Mouse (Mus musculus) ES-Bruce4 (cell line): ENCODE measurements around the gene Eml2. TPM values are rescaled to one million over a fixed set of nuclear protein-coding genes. Genes with fewer than 3 reads are reported as not detected.
"Not testable (repeated sequence)": the region's sequence is repeated elsewhere in the genome, so short reads cannot be mapped to it uniquely, and the experiment has no call there.

Source experiments
- H3K27ac ChIP-seq: 2 replicates; pipeline ENCODE4 v1.5.1; 2012; ENCODE audit warnings: low read length, inconsistent platforms; ENCODE audit not compliant: insufficient read depth
- H3K27me3 ChIP-seq: 2 replicates; pipeline ENCODE4 v1.6.1; 2012; ENCODE audit warnings: mild to moderate bottlenecking, low read length, inconsistent platforms; ENCODE audit not compliant: control insufficient read depth, poor library complexity, insufficient read depth, severe bottlenecking
- H3K36me3 ChIP-seq: 2 replicates; pipeline ENCODE4 v1.6.1; 2012; ENCODE audit warnings: inconsistent platforms, mild to moderate bottlenecking, low read length, moderate library complexity; ENCODE audit not compliant: control insufficient read depth, poor library complexity, insufficient read depth, severe bottlenecking
- H3K4me1 ChIP-seq: one replicate; pipeline ENCODE4 v1.8.1; 2011; ENCODE audit warnings: low read length; ENCODE audit not compliant: control insufficient read depth, insufficient read depth
- H3K4me3 ChIP-seq: 2 replicates; pipeline ENCODE4 v1.5.1; 2011; ENCODE audit warnings: low read depth, mild to moderate bottlenecking, low read length
- H3K9ac ChIP-seq: 2 replicates; pipeline ENCODE4 v1.6.1; 2012; ENCODE audit warnings: low read depth, mild to moderate bottlenecking, inconsistent platforms; ENCODE audit not compliant: poor library complexity, severe bottlenecking
- H3K9me3 ChIP-seq: replicated peaks from 2 replicates; pipeline ENCODE4 v1.6.1; 2012; ENCODE audit warnings: mild to moderate bottlenecking, low read length, inconsistent platforms; ENCODE audit not compliant: control insufficient read depth, poor library complexity, insufficient read depth, severe bottlenecking
- CTCF ChIP-seq: IDR thresholded peaks from one replicate; pipeline ENCODE4 v1.8.1; 2011; ENCODE audit warnings: low read depth, low read length
- EP300 ChIP-seq: IDR thresholded peaks from 2 replicates; pipeline ENCODE4 v1.6.1; 2011; ENCODE audit warnings: low read depth, low read length; ENCODE audit not compliant: insufficient read depth
- POLR2A ChIP-seq: IDR thresholded peaks from one replicate; pipeline ENCODE4 v1.8.1; 2011; ENCODE audit warnings: low read length; ENCODE audit not compliant: insufficient read depth
- polyA plus RNA-seq: library from polyadenylated mRNA; stranded (reverse); fragments of >200 nt; gene quantifications from 2 replicates; pipeline ENCODE4 v1.2.4, GENCODE M21; 2011; ENCODE audit warnings: low read depth; ENCODE audit not compliant: missing spikeins, insufficient read depth, insufficient read length

The Eml2 gene
- polyA plus RNA-seq, 1 experiment = 64.4 TPM

DNA sequence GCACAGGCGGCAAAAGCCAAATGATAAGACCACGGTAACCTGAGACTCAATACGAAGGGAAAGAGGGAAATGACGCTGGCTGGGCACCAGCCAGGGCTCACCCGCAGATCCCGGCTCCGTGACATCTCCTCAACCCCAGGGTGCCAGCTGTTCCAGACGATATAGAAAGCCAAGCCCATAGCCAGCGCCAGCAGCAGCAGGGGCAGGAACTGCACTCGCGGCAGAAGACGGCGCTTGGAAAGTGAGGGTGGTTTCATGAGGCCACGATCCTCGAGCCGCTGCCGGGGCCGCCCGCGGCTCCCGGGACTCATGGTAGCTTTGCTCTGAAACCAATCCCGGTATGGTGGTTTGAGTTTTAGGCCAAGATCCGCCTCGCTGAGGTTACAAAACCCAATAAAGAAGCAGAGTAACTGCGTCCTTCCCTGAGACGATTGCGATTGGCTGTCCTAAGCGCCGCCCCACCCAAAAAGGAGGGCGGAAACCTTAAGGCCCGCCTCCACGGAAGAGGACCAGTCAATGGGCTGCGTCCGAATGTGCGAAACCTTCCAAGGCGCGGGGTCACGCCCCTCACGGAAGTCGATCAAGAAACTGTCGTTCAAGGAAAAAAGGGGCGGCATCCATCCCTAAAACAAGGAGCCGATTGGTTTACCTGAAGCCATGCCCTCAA is 27.2 kb upstream of the Eml2 start, which contains the start of gene Qpctl:
Qpctl (minus strand) TSS at position 417 of the 667 bp plus-strand sequence.
- Histone ChIP-seq H3K4me3 (peak within 1 kb of the TSS; percentile 95), H3K9ac (peak within 1 kb of the TSS; percentile 92), H3K9me3 (no peaks in the 10 kb centered on the region), H3K36me3 (peaks cover 12% of the 10 kb centered on the region), H3K27ac (peak within 1 kb of the TSS; percentile 17; the same call in 1 of the 2 replicates), H3K4me1 (peaks cover 2% of the 10 kb centered on the region), H3K27me3 (no peaks in the 10 kb centered on the region)
- TF ChIP-seq POLR2A = no peak
- no peak for TF ChIP-seq EP300
- no peak for TF ChIP-seq CTCF

GRCm38 (mm10) chr7:19149626-19150025 is 26.6 kb upstream of the Eml2 start, which contains the start of gene Snrpd2:
TSS of gene Snrpd2 (plus strand) at chr7:19149722.
- Histone ChIP-seq H3K27me3 (no peaks in the 10 kb centered on the region), H3K9ac (peak within 1 kb of the TSS; percentile 92), H3K4me3 (peak within 1 kb of the TSS; percentile 95), H3K27ac (peak within 1 kb of the TSS; percentile 17; the same call in 1 of the 2 replicates), H3K36me3 (peaks cover 12% of the 10 kb centered on the region), H3K4me1 (peaks cover 2% of the 10 kb centered on the region), H3K9me3 (no peaks in the 10 kb centered on the region)
- no peak for TF ChIP-seq CTCF
- TF ChIP-seq EP300 = 0 out of 2 replicates have a peak, but pooled peaks have one; percentile 23
- TF ChIP-seq POLR2A = peak; percentile 83

DNA sequence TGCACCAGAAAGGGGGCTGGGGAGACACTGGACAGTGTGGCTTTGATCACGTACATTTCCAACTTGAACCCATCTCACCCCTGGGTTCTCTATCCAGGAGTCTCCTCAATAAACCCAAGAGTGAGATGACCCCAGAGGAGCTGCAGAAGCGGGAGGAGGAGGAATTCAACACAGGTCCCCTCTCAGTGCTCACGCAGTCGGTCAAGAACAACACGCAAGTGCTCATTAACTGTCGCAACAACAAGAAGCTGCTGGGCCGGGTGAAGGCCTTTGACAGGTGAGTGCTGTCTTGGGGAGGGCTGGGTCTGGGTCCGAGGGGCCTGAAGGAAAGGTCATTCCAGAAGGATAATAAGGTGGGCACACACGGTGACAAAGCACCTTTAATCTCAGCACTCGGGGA is 25.1 kb upstream of the Eml2 start:
- H3K36me3 ChIP-seq = peaks cover 12% of the 10 kb centered on the region
- not testable (repeated sequence) for H3K4me1 ChIP-seq, H3K9me3 ChIP-seq, H3K4me3 ChIP-seq, H3K27ac ChIP-seq, H3K27me3 ChIP-seq, H3K9ac ChIP-seq

- no peaks in the 10 kb centered on the region for H3K9me3 ChIP-seq
- no peak overlapping the region for H3K27ac ChIP-seq
- H3K4me1 ChIP-seq = peaks cover 2% of the 10 kb centered on the region
- no peak for TF ChIP-seq POLR2A
- no peak for TF ChIP-seq EP300
- TF ChIP-seq CTCF = no peak
- no peaks in the 10 kb centered on the region for H3K27me3 ChIP-seq
- H3K36me3 ChIP-seq = peaks cover 12% of the 10 kb centered on the region
- H3K9ac ChIP-seq = no peak overlapping the region
- H3K4me3 ChIP-seq = no peak overlapping the region
These were observed 21.4 kb upstream of the Eml2 start for GRCm38 (mm10) chr7:19154796-19155195.

GRCm38 (mm10) chr7:19155825-19156475 is 20.3 kb upstream of the Eml2 start:
- Histone ChIP-seq H3K27me3 (no peaks in the 10 kb centered on the region), H3K27ac (no peak overlapping the region), H3K9me3 (no peaks in the 10 kb centered on the region), H3K9ac (no peak overlapping the region), H3K4me3 (no peak overlapping the region), H3K4me1 (no peaks in the 10 kb centered on the region), H3K36me3 (peaks cover 12% of the 10 kb centered on the region)
- TF ChIP-seq POLR2A = no peak
- TF ChIP-seq CTCF = peak; percentile 62
- no peak for TF ChIP-seq EP300

DNA sequence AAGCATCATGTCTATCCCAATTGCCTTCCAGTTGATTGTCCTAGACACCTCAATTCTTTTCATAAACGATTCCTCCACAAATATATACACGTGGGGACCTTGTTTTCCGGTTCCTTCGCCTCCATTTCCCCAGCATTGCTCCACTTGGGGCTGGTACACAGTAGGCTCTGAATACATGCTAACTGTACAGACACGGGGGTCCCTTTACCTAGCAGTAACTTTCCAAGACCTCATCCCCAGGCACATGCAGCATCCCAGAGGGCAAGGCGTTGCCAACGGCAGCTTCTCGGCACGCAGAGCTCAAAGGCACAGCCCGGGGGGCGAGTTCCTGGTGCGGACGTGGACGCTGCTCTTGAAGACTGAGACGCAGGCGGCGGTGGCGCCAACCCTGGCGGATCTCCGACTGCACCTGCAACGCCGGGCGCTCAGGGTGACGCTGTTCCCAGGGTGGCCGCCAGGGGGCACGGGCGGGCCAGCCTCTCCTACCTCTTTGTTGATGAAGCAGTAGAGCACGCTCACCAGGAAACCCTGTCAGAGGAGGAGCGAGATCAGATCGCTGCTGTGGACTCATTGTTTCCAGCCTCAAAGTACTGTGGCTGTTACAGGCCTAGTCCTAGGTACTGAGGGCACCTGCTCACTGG is 18.9 kb upstream of the Eml2 start:
- Histone ChIP-seq H3K9me3 (no peaks in the 10 kb centered on the region), H3K36me3 (peaks cover 6% of the 10 kb centered on the region; the same call in 1 of the 2 replicates), H3K27me3 (no peaks in the 10 kb centered on the region), H3K4me1 (no peaks in the 10 kb centered on the region), H3K9ac (no peak overlapping the region), H3K27ac (no peak overlapping the region), H3K4me3 (peak overlapping the region; percentile 13)
- TF ChIP-seq POLR2A (no peak), CTCF (peak; percentile 90), EP300 (no peak)
